Mouse (Mus musculus): Measurements from ENCODE around the gene Strip2. TPM values are rescaled to one million over a fixed set of nuclear protein-coding genes. Genes with fewer than 3 reads are reported as not detected.

Strip2 gene
- polyA plus RNA-seq, 1 experiment from 2014 or later = 0.84 TPM

Small RNAs within 50 kb of the gene (microRNA-seq; reads per million reads assigned to microRNA genes)
- not detected for gene Gm23049

Other genes with a start within 250 kb of the Strip2 start
- 7.7 and 9.5 TPM in 2 replicates for gene Tspan33, start 222.8 kb upstream of the Strip2 start, polyA plus RNA-seq (2016; fragmentation: Nextera tagmentation; extraction: Ambion mirVana)
- gene Smo, start 181.5 kb upstream of the Strip2 start, polyA plus RNA-seq (2016; fragmentation: Nextera tagmentation; extraction: Ambion mirVana) = 46.3 and 48.8 TPM in 2 replicates
- gene Ahcyl2, start 149.0 kb upstream of the Strip2 start, polyA plus RNA-seq (2016; fragmentation: Nextera tagmentation; extraction: Ambion mirVana) = 17.2 and 18.0 TPM in 2 replicates
- gene Nrf1, start 131.0 kb downstream of the Strip2 start, polyA plus RNA-seq (2016; fragmentation: Nextera tagmentation; extraction: Ambion mirVana) = 74.1 and 78.9 TPM in 2 replicates